Mouse (Mus musculus) midbrain, embryonic 10.5 days (tissue): ENCODE data around the gene Armc7. TPM values are rescaled to one million over a fixed set of nuclear protein-coding genes. Genes with fewer than 3 reads are reported as not detected.
"Not testable (repeated sequence)": the region's sequence is repeated elsewhere in the genome, so short reads cannot be mapped to it uniquely, and the experiment has no call there.

Experiments used
- DNase-seq: peaks from one replicate; pipeline ENCODE4 v3.0.0-alpha.2; 2017; ENCODE audit warnings: low spot score
- H3K27ac ChIP-seq: fragments of 300-500 bp; sonication (generic); replicated peaks from 2 replicates; pipeline ENCODE4 v1.5.1; 2016; ENCODE audit warnings: mild to moderate bottlenecking
- H3K27me3 ChIP-seq: fragments of 300-500 bp; sonication (generic); 2 replicates; pipeline ENCODE4 v1.6.1; 2016; ENCODE audit warnings: low read depth, mild to moderate bottlenecking; ENCODE audit not compliant: poor library complexity, severe bottlenecking
- H3K36me3 ChIP-seq: fragments of 300-500 bp; sonication (generic); 2 replicates; pipeline ENCODE4 v1.6.1; 2016; ENCODE audit warnings: mild to moderate bottlenecking, moderate library complexity
- H3K4me1 ChIP-seq: fragments of 300-500 bp; sonication (generic); 2 replicates; pipeline ENCODE4 v1.6.1; 2016
- H3K4me3 ChIP-seq: fragments of 300-500 bp; sonication (generic); 2 replicates; pipeline ENCODE4 v1.5.1; 2016; ENCODE audit warnings: mild to moderate bottlenecking, moderate library complexity
- H3K9me3 ChIP-seq: fragments of 300-500 bp; sonication (generic); replicated peaks from 2 replicates; pipeline ENCODE4 v1.6.1; 2016; ENCODE audit warnings: mild to moderate bottlenecking
- WGBS: fragments of 180-500 bp; shearing (Covaris S2); methylation state at CpG from one replicate; pipeline ENCODE4 v1.1.7; 2016; 5-methylcytosine and 5-hydroxymethylcytosine counted together
- polyA plus RNA-seq: library from polyadenylated mRNA; unstranded; fragments of >200 nt; fragmentation: Nextera tagmentation; extraction: Ambion mirVana; gene quantifications from 2 replicates; pipeline ENCODE4 v1.2.1, GENCODE M21; 2016

Armc7 gene
- polyA plus RNA-seq, 1 experiment from 2014 or later = 6.6 TPM

- no peaks in the 10 kb centered on the region for H3K9me3 ChIP-seq
- H3K27me3 ChIP-seq = 0 out of 2 replicates have a peak, but pooled peaks cover 10% of the 10 kb centered on the region
- DNase-seq = no peak
- no peak overlapping the region for H3K27ac ChIP-seq
- peaks cover 15% of the 10 kb centered on the region for H3K4me1 ChIP-seq
- no peaks in the 10 kb centered on the region for H3K36me3 ChIP-seq
- H3K4me3 ChIP-seq = no peak overlapping the region
- WGBS = 16% methylated on average over 8 of the region's 8 CpGs
These were observed 14.5 kb upstream of the Armc7 start for GRCm38 (mm10) chr11:115460976-115461375.

DNA sequence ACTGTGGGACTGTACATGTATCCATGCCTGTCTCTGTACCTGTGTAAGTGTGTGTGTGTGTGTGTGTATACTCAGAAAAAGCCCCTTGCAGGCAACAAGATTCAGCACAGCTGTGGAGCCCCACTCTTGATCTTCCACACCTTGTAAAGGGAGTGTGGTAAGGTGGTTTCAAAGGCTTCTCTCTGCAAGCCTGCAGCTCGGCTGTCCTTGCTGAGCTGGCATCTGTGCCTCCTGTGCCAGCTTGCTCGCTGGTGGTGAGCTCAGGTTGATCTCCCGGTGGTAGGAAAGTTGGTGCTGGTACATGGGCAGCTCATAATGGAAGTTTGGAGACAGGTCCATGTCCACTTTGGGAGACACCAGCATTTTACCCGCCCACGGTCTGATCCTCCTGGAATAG, 13.6 kb upstream of the Armc7 start:
- peaks cover 18% of the 10 kb centered on the region for H3K4me1 ChIP-seq
- H3K4me3 ChIP-seq = no peak overlapping the region
- no peak overlapping the region; the same call in 1 of the 2 replicates for H3K27ac ChIP-seq
- H3K36me3 ChIP-seq = no peaks in the 10 kb centered on the region
- no peak for DNase-seq
- 78% methylated on average over 5 of the region's 5 CpGs for WGBS
- no peaks in the 10 kb centered on the region for H3K9me3 ChIP-seq
- H3K27me3 ChIP-seq = 0 out of 2 replicates have a peak, but pooled peaks cover 10% of the 10 kb centered on the region

GRCm38 (mm10) chr11:115462243-115462891, 13.1 kb upstream of the Armc7 start, which contains the start of gene Slc16a5:
TSS of gene Slc16a5 (plus strand) at chr11:115462474.
- DNase-seq = no peak
- Histone ChIP-seq H3K4me3 (no peak within 1 kb of the TSS), H3K27me3 (0 out of 2 replicates have a peak, but pooled peaks cover 10% of the 10 kb centered on the region), H3K36me3 (no peaks in the 10 kb centered on the region), H3K9me3 (no peaks in the 10 kb centered on the region), H3K27ac (peak within 1 kb of the TSS; percentile 6; the same call in 1 of the 2 replicates), H3K4me1 (peaks cover 20% of the 10 kb centered on the region)
- WGBS = 81% methylated on average over 16 of the region's 16 CpGs

DNA sequence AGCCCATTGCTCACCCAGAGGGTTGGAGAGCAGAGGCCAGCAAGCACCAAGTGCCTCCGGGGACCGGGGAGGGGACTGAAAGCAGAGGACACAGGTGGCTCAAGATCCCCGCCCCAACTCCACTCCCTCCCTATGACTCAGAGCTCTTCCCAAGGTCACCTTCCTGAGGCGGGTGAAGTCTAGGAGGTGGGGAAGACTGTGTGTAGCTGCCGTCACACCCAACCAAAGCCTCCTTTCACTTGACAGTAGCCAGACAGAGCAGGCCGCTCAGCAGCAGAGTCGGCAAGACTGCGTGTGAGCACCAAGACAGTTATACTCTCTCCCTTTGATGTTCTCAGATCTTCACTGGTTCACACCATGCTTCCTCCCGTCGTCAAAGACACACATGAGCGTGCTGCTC, 12.1 kb upstream of the Armc7 start:
- Histone ChIP-seq H3K4me1 (peaks cover 16% of the 10 kb centered on the region), H3K9me3 (no peaks in the 10 kb centered on the region), H3K27me3 (0 out of 2 replicates have a peak, but pooled peaks cover 10% of the 10 kb centered on the region), H3K4me3 (no peak overlapping the region), H3K27ac (no peak overlapping the region), H3K36me3 (no peaks in the 10 kb centered on the region)
- whole genome bisulfite sequencing = 83% methylated on average over 11 of the region's 11 CpGs
- DNase-seq = no peak

DNA sequence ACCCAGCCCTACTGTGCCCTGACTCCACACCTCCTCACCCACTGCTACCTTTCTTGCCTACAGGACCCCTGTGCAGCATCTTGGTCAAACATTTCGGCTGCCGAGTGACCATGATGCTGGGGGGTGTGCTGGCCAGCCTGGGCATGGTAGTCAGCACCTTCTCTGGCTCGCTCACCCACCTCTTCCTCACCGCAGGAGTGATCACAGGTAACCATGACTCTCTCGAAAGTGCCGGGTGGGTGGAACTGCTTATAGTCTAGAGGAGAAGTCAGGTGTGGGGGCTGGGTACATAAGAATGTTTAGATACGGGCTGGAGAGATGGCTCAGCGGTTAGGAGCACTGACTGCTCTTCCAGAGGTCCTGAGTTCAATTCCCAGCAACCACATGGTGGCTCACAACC, 10.6 kb upstream of the Armc7 start:
- Histone ChIP-seq H3K36me3 (no peaks in the 10 kb centered on the region), H3K4me3 (no peak overlapping the region), H3K27ac (no peak overlapping the region), H3K27me3 (0 out of 2 replicates have a peak, but pooled peaks cover 10% of the 10 kb centered on the region), H3K9me3 (no peaks in the 10 kb centered on the region), H3K4me1 (peaks cover 16% of the 10 kb centered on the region)
- WGBS = 89% methylated on average over 8 of the region's 8 CpGs
- DNase-seq = no peak

GRCm38 (mm10) chr11:115467217-115467618, 8.2 kb upstream of the Armc7 start:
- DNase-seq = no peak

GRCm38 (mm10) chr11:115472183-115472582, 3.3 kb upstream of the Armc7 start:
- H3K4me1 ChIP-seq = peaks cover 44% of the 10 kb centered on the region
- DNase-seq = no peak
- H3K27me3 ChIP-seq = no peaks in the 10 kb centered on the region
- 86% methylated on average over 7 of the region's 7 CpGs for WGBS
- no peak overlapping the region for H3K27ac ChIP-seq
- no peaks in the 10 kb centered on the region for H3K9me3 ChIP-seq
- H3K36me3 ChIP-seq = no peaks in the 10 kb centered on the region
- H3K4me3 ChIP-seq = no peak overlapping the region

More at GRCm38 (mm10) chr11:115467217-115467618, 8.2 kb upstream of the Armc7 start:
- 56% methylated on average over 4 of the region's 4 CpGs for WGBS
- H3K36me3 ChIP-seq = no peaks in the 10 kb centered on the region
- H3K27ac ChIP-seq = peak overlapping the region; percentile 2; the same call in 1 of the 2 replicates
- H3K9me3 ChIP-seq = no peaks in the 10 kb centered on the region
- no peak overlapping the region for H3K4me3 ChIP-seq
- H3K4me1 ChIP-seq = peaks cover 14% of the 10 kb centered on the region
- H3K27me3 ChIP-seq = 0 out of 2 replicates have a peak, but pooled peaks cover 6% of the 10 kb centered on the region

DNA sequence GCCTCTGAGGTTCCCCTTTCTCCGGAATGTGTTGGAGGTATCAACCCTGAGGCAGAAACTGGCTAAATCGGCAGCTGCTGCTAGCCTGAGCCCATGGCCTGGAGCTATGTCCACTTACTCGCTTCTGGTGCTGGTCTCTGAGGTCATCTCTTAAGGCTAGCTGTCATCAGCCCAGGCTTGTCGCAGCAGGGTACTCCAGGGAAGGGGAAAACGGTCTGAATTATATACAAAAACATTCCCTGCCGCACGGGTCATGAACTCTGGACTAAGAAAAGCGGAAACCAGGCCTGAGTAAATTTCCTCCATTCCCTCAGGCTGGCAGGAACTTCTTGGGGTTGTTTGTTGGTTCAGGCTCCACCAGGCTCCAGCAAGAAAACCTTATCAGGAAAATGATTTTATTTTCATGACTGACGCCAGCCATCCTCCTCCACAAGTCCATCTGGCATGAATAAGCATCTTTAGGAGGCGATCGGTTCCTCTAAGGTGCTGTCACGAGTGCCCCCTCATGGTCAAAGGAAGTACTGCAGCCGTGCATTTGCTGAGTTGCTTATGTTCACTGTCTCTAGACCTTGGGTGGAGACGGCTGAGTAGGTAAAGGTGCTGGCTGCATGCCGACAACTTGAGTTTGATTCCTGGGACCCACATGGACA, 1.7 kb upstream of the Armc7 start:
- Histone ChIP-seq H3K4me3 (peak overlapping the region; percentile 21; the same call in 1 of the 2 replicates), H3K4me1 (peaks cover 40% of the 10 kb centered on the region), H3K9me3 (no peaks in the 10 kb centered on the region), H3K27me3 (no peaks in the 10 kb centered on the region), H3K36me3 (no peaks in the 10 kb centered on the region), H3K27ac (peak overlapping the region; percentile 77)
- WGBS = 28% methylated on average over 15 of the region's 15 CpGs
- DNase-seq = peak; percentile 91

DNA sequence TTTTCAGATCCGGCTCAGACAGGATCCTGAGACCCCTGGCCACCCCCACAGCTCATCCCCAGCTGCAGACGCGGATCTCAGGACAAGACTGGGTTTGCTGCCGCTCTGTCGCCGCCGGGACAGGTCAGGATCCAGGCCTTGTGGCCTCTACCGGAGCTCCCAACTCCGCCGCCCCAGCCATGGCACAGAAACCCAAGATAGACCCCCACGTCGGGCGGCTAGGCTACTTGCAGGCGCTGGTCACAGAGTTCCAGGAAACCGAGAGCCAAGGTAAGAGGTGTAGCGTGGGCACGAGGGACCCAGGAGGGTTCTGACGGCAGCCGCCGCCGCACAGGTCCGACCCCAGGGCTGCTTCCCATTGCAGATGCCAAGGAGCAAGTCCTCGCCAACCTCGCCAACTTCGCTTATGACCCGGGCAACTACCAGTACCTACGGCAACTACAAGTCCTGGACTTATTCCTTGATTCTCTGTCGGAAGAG, 331 bp downstream of the Armc7 start:
- H3K4me3 ChIP-seq = peak overlapping the region; percentile 90
- DNase-seq = no peak
- no peaks in the 10 kb centered on the region for H3K27me3 ChIP-seq
- peaks cover 40% of the 10 kb centered on the region for H3K4me1 ChIP-seq
- WGBS = 4% methylated on average over 28 of the region's 28 CpGs
- H3K36me3 ChIP-seq = peaks cover 3% of the 10 kb centered on the region; the same call in 1 of the 2 replicates
- H3K27ac ChIP-seq = peak overlapping the region; percentile 87
- H3K9me3 ChIP-seq = no peaks in the 10 kb centered on the region

DNA sequence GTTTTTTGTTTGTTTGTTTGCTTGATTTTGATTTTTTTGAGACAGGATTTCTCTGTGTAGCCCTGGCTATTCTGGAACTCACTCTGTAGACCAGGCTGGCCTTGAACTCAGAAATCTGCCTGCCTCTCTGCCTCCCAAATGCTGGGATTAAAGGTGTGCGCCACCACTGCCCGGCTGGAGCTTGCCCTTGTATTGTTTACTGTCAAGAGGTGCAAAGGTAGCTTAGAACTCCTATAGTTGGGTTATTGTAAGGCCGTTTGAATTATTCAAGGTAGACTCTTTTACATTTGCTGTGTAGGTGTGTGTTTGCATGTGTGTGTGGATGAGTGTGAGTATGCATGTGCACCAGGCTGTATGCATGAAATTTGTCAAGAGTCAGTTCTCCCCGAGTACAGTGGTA, 1.2 kb downstream of the Armc7 start:
- not testable (repeated sequence) for H3K36me3 ChIP-seq, DNase-seq, H3K27ac ChIP-seq, H3K27me3 ChIP-seq, H3K9me3 ChIP-seq
- H3K4me3 ChIP-seq = peak overlapping the region; percentile 90
- H3K4me1 ChIP-seq = peaks cover 40% of the 10 kb centered on the region
- 86% methylated on average over 4 of the region's 4 CpGs for WGBS

DNA sequence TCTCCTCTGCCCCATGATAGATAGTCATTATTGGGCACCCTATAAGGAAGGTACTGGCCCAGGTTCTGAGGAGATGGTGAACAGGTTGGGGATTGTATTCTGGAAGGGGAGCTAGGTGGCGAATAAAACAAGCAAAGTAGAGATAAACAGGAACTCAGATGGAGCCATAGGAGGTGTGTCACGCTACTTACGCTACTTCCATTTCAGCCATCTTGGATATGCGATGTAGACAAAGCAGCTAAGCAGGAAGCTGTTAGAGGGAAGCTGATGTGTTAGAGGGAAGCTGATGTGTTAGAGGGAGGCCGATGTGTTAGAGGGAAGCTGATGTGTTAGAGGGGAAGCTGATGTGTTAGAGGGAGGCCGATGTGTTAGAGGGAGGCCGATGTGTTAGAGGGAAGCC, 1.9 kb downstream of the Armc7 start:
- not testable (repeated sequence) for H3K4me3 ChIP-seq

GRCm38 (mm10) chr11:115478296-115478938, 3.0 kb downstream of the Armc7 start:
- Histone ChIP-seq H3K9me3 (no peaks in the 10 kb centered on the region), H3K4me1 (peaks cover 39% of the 10 kb centered on the region), H3K36me3 (peaks cover 3% of the 10 kb centered on the region; the same call in 1 of the 2 replicates), H3K27me3 (no peaks in the 10 kb centered on the region), H3K4me3 (no peak overlapping the region), H3K27ac (no peak overlapping the region)
- WGBS = 89% methylated on average over 9 of the region's 9 CpGs
- no peak for DNase-seq

More for the DNA sequence above, 1.9 kb downstream of the Armc7 start:
- not testable (repeated sequence) for H3K27me3 ChIP-seq, H3K9me3 ChIP-seq, H3K36me3 ChIP-seq, H3K27ac ChIP-seq, DNase-seq
- H3K4me1 ChIP-seq = peaks cover 40% of the 10 kb centered on the region
- 89% methylated on average over 7 of the region's 7 CpGs for WGBS
